Mouse (Mus musculus) cortical plate, adult 2 months (tissue): Measurements from ENCODE around the gene Ptprt.

Experiments
- CTCF ChIP-seq: fragments of 200-500 bp; IDR thresholded peaks from 2 replicates; pipeline ENCODE4 v1.5.1; 2011; ENCODE audit warnings: mild to moderate bottlenecking, control low read depth, low read length; ENCODE audit not compliant: insufficient read depth; ENCODE audit errors: extremely low read depth
- POLR2A ChIP-seq: fragments of 200-500 bp; IDR thresholded peaks from 2 replicates; pipeline ENCODE4 v1.6.1; 2011; ENCODE audit warnings: mild to moderate bottlenecking, low read length, control low read depth; ENCODE audit not compliant: insufficient read depth; ENCODE audit errors: extremely low read depth

DNA sequence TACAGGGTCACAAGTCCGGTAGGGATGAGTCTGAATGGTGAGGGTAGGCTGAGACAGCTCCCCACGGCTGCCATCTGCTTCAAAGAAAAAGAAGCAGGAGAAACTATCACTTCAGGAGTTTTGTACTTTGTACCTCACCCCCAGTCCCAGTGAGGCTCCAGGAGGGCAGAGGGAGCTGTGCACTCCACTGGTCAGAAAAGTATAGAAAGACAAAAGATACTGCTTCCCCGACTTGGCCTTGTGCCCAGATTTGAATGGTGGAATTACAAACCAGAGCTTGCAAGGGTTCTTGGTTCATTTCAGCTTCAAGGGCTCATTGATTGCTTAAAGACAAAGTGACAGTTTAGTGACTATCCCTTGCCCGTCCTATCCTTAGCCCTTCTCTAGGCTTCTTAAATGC, 1053.6 kb downstream of the Ptprt start:
- no peak for TF ChIP-seq CTCF
- no peak for TF ChIP-seq POLR2A
